Mouse (Mus musculus): ENCODE data around the gene Wdr59.

- TF ChIP-seq ZC3H11A (IDR thresholded peaks at IDR 0.05; ENCODE audit: borderline replicate concordance, low read depth, low read length) (no peak), MAFK (IDR thresholded peaks at IDR 0.05; ENCODE audit: insufficient read depth, low read depth, low read length) (no peak), CHD2 (IDR thresholded peaks at IDR 0.05; ENCODE audit: low read depth, low read length) (no peak), ZNF384 (IDR thresholded peaks at IDR 0.05; ENCODE audit: low read depth, low read length) (no peak)
Observed at GRCm38 (mm10) chr8:111531191-111531590, 9.3 kb upstream of the Wdr59 start.

Measured in ES-E14 (cell line).